Comparison of ENCODE assay signal across 9 mouse cellular contexts in genomic region chr5:112280151-112280550, GRCm38 (mm10). TPM values are rescaled to one million over a fixed set of nuclear protein-coding genes. Genes with fewer than 3 reads are reported as not detected.
DNase-seq lines count a peak whose midpoint lies in the region; ATAC-seq and TF ChIP-seq lines count a peak whose summit lies in the region.
"Had no signal": no experiment of that assay in that cellular context is flagged by ENCODE, and none has a peak within 500 bp of the region (broad histone marks: within the 10 kb centered on the region; RNA-seq: fewer than 3 reads in every experiment).

No protein-coding gene starts in this region.

- H3K36me3 ChIP-seq in spleen, adult 2 months (ENCODE audit: control insufficient read depth, insufficient read depth, low read length) = no peaks in the 10 kb centered on the region
- H3K36me3 ChIP-seq in liver, embryonic 12.5 days = peaks cover 5% of the 10 kb centered on the region; the same call in 1 of the 2 replicates

- TF ChIP-seq POLR2A in spleen, adult 2 months (IDR thresholded peaks at IDR 0.05; ENCODE audit: low read depth, low read length) = no peak

- WGBS in spleen, adult 2 months = 33% methylated on average over 7 of the region's 7 CpGs
- WGBS in liver, embryonic 12.5 days (ENCODE audit: insufficient replicate concordance) = 29% methylated on average over 7 of the region's 7 CpGs

- 0 out of 2 replicates have a peak overlapping the region, but pooled peaks have one; percentile 32 for H3K9ac ChIP-seq in liver, embryonic 12.5 days

- H3K4me2 ChIP-seq in liver, embryonic 12.5 days = peak overlapping the region; percentile 91

- ATAC-seq in liver, embryonic 12.5 days = no peak
- no peak for ATAC-seq in erythroblast, adult 5-6 weeks (replicated peaks; ENCODE audit: low FRiP score, poor library complexity, severe bottlenecking)

- peak overlapping the region; percentile 71 for H3K27ac ChIP-seq in spleen, adult 2 months (ENCODE audit: insufficient read depth, low read length)
- H3K27ac ChIP-seq in liver, embryonic 12.5 days = peak overlapping the region; percentile 74

- H3K4me1 ChIP-seq in spleen, adult 2 months (ENCODE audit: control insufficient read depth, insufficient read depth, insufficient read length) = peaks cover 49% of the 10 kb centered on the region
- peaks cover 93% of the 10 kb centered on the region for H3K4me1 ChIP-seq in liver, embryonic 12.5 days

- H3K27me3 ChIP-seq in spleen, adult 2 months (ENCODE audit: control insufficient read depth, insufficient read depth, low read length) = no peaks in the 10 kb centered on the region
- no peaks in the 10 kb centered on the region for H3K27me3 ChIP-seq in liver, embryonic 12.5 days (replicated peaks)

- peak; percentile 47 to 78 for DNase-seq in heart, adult 18-20 months
- DNase-seq in heart, postnatal 25 days (ENCODE audit: low spot score) = no peak
- no peak for DNase-seq in spleen, adult 2 months (ENCODE audit: low read depth in 1 of 2, low spot score in 2 of 2)
- DNase-seq in spleen, postnatal 14 days (ENCODE audit: low spot score in 2 of 2) = no peak
- no peak for DNase-seq in adipocyte (ENCODE audit: low spot score)
- DNase-seq in spleen, postnatal 4 days (ENCODE audit: low spot score in 2 of 2) = no peak
- DNase-seq: thymus, postnatal 36 days had no signal

- no peak overlapping the region for H3K4me3 ChIP-seq in spleen, adult 2 months (ENCODE audit: extremely low read depth, insufficient read depth, insufficient read length)
- peak overlapping the region; percentile 14; the same call in 1 of the 2 replicates for H3K4me3 ChIP-seq in liver, embryonic 12.5 days

- intact Hi-C loops in heart, postnatal 25 days (cut with DNase I) = no loop called here

- no peaks in the 10 kb centered on the region for H3K9me3 ChIP-seq in liver, embryonic 12.5 days (replicated peaks)

- no peak for TF ChIP-seq CTCF in spleen, adult 2 months (IDR thresholded peaks at IDR 0.05; ENCODE audit: extremely low read depth, insufficient read depth, insufficient read length, insufficient replicate concordance)

RNA-seq across cellular contexts. Expression of gene Tpst2, which starts 3.7 kb away (rescaled TPM):
- 10 to 100 TPM; 47.1 to 50.0 TPM for total RNA-seq in heart, adult 18-20 months (2021)
- 10 to 100 TPM; 38.7 to 42.3 TPM for total RNA-seq in heart, postnatal 25 days (2021)
- polyA plus RNA-seq in spleen, adult 2 months (2012; rRNA removed) = 102 and 108 TPM in 2 replicates
- 40.5 and 45.1 TPM in 2 replicates for polyA plus RNA-seq in liver, embryonic 12.5 days (2016; fragmentation: Nextera tagmentation; extraction: Ambion mirVana)
- total RNA-seq in erythroblast, adult 5-6 weeks (2015; ENCODE audit: low replicate concordance) = 11.7 and 14.0 TPM in 2 replicates
- 5.0 and 6.4 TPM in 2 replicates for total RNA-seq in erythroblast, adult 5-6 weeks (2017; ENCODE audit: low replicate concordance)

RNA-seq across cellular contexts. Expression of gene Crybb1, which starts 24.5 kb away (rescaled TPM):
- 1 to 10 TPM; 2.0 to 3.1 TPM for total RNA-seq in heart, adult 18-20 months (2021)
- 1 to 10 TPM; 2.5 to 2.9 TPM for total RNA-seq in heart, postnatal 25 days (2021)
- 0.25 and 0.46 TPM in 2 replicates for polyA plus RNA-seq in spleen, adult 2 months (2012; rRNA removed)
- 0.15 and 0.16 TPM in 2 replicates for polyA plus RNA-seq in liver, embryonic 12.5 days (2016; fragmentation: Nextera tagmentation; extraction: Ambion mirVana)
- not detected in 2 replicates for total RNA-seq in erythroblast, adult 5-6 weeks (2015; ENCODE audit: low replicate concordance)
- not detected in 2 replicates for total RNA-seq in erythroblast, adult 5-6 weeks (2017; ENCODE audit: low replicate concordance)

RNA-seq across cellular contexts. Expression of gene Cryba4, which starts 27.8 kb away (rescaled TPM):
- 1 to 10 TPM; 5.7 to 6.6 TPM for total RNA-seq in heart, adult 18-20 months (2021)
- total RNA-seq in heart, postnatal 25 days (2021) = 10 to 100 TPM in 1 of 2 experiments, 1 to 10 TPM in 1; 8.9 to 10.3 TPM
- polyA plus RNA-seq in spleen, adult 2 months (2012; rRNA removed) = 1.5 and 2.6 TPM in 2 replicates
- 0.73 and 0.77 TPM in 2 replicates for polyA plus RNA-seq in liver, embryonic 12.5 days (2016; fragmentation: Nextera tagmentation; extraction: Ambion mirVana)
- 3.3 TPM in 1 of 2 replicates, not detected in the other for total RNA-seq in erythroblast, adult 5-6 weeks (2015; ENCODE audit: low replicate concordance)
- not detected in 2 replicates for total RNA-seq in erythroblast, adult 5-6 weeks (2017; ENCODE audit: low replicate concordance)

RNA-seq across cellular contexts. Expression of gene Tfip11, which starts 46.0 kb away (rescaled TPM):
- total RNA-seq in heart, adult 18-20 months (2021) = 10 to 100 TPM; 20.5 to 20.8 TPM
- total RNA-seq in heart, postnatal 25 days (2021) = 10 to 100 TPM; 16.3 to 17.9 TPM
- 29.8 and 36.5 TPM in 2 replicates for polyA plus RNA-seq in spleen, adult 2 months (2012; rRNA removed)
- 19.7 and 20.7 TPM in 2 replicates for polyA plus RNA-seq in liver, embryonic 12.5 days (2016; fragmentation: Nextera tagmentation; extraction: Ambion mirVana)
- total RNA-seq in erythroblast, adult 5-6 weeks (2015; ENCODE audit: low replicate concordance) = 3.5 and 4.6 TPM in 2 replicates
- 3.9 and 11.2 TPM in 2 replicates for total RNA-seq in erythroblast, adult 5-6 weeks (2017; ENCODE audit: low replicate concordance)

Comparison
In these comparisons a context has a peak if more than half of its experiments do, and no peak if none do; other contexts are left out.
1. DNase-seq: peak in heart, adult 18-20 months (2 of 2); none in heart, postnatal 25 days (single experiment), spleen, adult 2 months (0 of 2), spleen, postnatal 14 days (0 of 2), adipocyte (single experiment) and spleen, postnatal 4 days (0 of 2).